Mouse (Mus musculus): ENCODE results near the gene Arap1.

- TF ChIP-seq CTCF (IDR thresholded peaks at IDR 0.05; ENCODE audit: low read depth, low read length) (no peak), POLR2A (IDR thresholded peaks at IDR 0.05; ENCODE audit: extremely low read depth, insufficient read depth, low read length) (no peak)
Measured at GRCm38 (mm10) chr7:101444211-101444610, 96.3 kb downstream of the Arap1 start.
